20 mouse cellular contexts compared by ENCODE assay signal in genomic region chr16:21151564-21152361, GRCm38 (mm10). TPM values are rescaled to one million over a fixed set of nuclear protein-coding genes. Genes with fewer than 3 reads are reported as not detected.
DNase-seq lines count a peak whose midpoint lies in the region; ATAC-seq and TF ChIP-seq lines count a peak whose summit lies in the region.
"Had no signal": no experiment of that assay in that cellular context is flagged by ENCODE, and none has a peak within 500 bp of the region (broad histone marks: within the 10 kb centered on the region; RNA-seq: fewer than 3 reads in every experiment).

No protein-coding gene starts in this region.

- TF ChIP-seq CTCF in layer of hippocampus, adult 2 months (conservative IDR thresholded peaks at IDR 0.05), result no peak
- TF ChIP-seq CTCF in brain, embryonic 14.5 days (IDR thresholded peaks at IDR 0.05; ENCODE audit: borderline replicate concordance, extremely low read depth, insufficient read depth, insufficient read length), result no peak

- 45% methylated on average over 4 of the region's 4 CpGs for WGBS in heart, embryonic 16.5 days

- no peak for TF ChIP-seq POLR2A in brain, embryonic 14.5 days (IDR thresholded peaks at IDR 0.05; ENCODE audit: borderline replicate concordance, extremely low read depth, insufficient read depth, insufficient read length, poor library complexity, severe bottlenecking)

- no peak overlapping the region for H3K4me2 ChIP-seq in heart, embryonic 16.5 days (ENCODE audit: low read depth, low read length)
- H3K4me2 ChIP-seq: heart, embryonic 11.5 days; hindbrain, embryonic 15.5 days; liver, embryonic 11.5 days had no signal

- DNase-seq in heart, adult 8-10 months (ENCODE audit: low spot score), result no peak
- DNase-seq in layer of hippocampus, adult 11-12 months (ENCODE audit: low spot score), result peak; percentile 3
- DNase-seq in layer of hippocampus, adult 2 months (ENCODE audit: low spot score in 2 of 2), result no peak
- DNase-seq in brain, embryonic 14.5 days (ENCODE audit: low read depth), result peak; percentile 26
- peak; percentile 8 for DNase-seq in lung, postnatal 36 days
- DNase-seq in embryo, embryonic 9.5 days (ENCODE audit: extremely low spot score), result no peak
- DNase-seq in gastrocnemius, postnatal 4 days (ENCODE audit: low spot score in 2 of 2), result no peak
- DNase-seq: cerebellum, adult 8-10 months; right cerebral cortex, postnatal 14 days; thymus, postnatal 14 days had no signal

- no peak overlapping the region for H3K9ac ChIP-seq in heart, embryonic 16.5 days (ENCODE audit: low read length)
- H3K9ac ChIP-seq: hindbrain, embryonic 15.5 days had no signal

- H3K9me3 ChIP-seq in heart, embryonic 16.5 days (replicated peaks; ENCODE audit: control insufficient read depth, low read length), result no peaks in the 10 kb centered on the region
- H3K9me3 ChIP-seq: hindbrain, embryonic 15.5 days had no signal

- ATAC-seq in heart, embryonic 16.5 days (replicated peaks; ENCODE audit: extremely low read depth, insufficient read depth, low FRiP score), result 0 out of 2 replicates have a peak, but pooled peaks have one; percentile 10
- ATAC-seq: activated CD4-positive, CD25-positive, alpha-beta regulatory T cell, adult 4 months had no signal

- H3K4me1 ChIP-seq in heart, embryonic 16.5 days (ENCODE audit: control insufficient read depth, insufficient read depth, low read length), result no peaks in the 10 kb centered on the region
- H3K4me1 ChIP-seq: hindbrain, embryonic 15.5 days had no signal

- no peak overlapping the region for H3K27ac ChIP-seq in heart, embryonic 16.5 days (ENCODE audit: low read length)
- no peak overlapping the region for H3K27ac ChIP-seq in layer of hippocampus, adult 2 months
- H3K27ac ChIP-seq: hindbrain, embryonic 15.5 days had no signal

- no peak overlapping the region for H3K4me3 ChIP-seq in heart, embryonic 16.5 days (ENCODE audit: low read length)
- H3K4me3 ChIP-seq in layer of hippocampus, adult 2 months, result no peak overlapping the region
- H3K4me3 ChIP-seq: hindbrain, embryonic 15.5 days; myocyte had no signal

- no peaks in the 10 kb centered on the region for H3K27me3 ChIP-seq in heart, embryonic 16.5 days (ENCODE audit: control insufficient read depth, insufficient read depth, low read length)
- H3K27me3 ChIP-seq: hindbrain, embryonic 15.5 days had no signal

- H3K36me3 ChIP-seq in heart, embryonic 16.5 days (ENCODE audit: control insufficient read depth, insufficient read depth), result no peaks in the 10 kb centered on the region
- H3K36me3 ChIP-seq: hindbrain, embryonic 15.5 days had no signal

RNA-seq across cellular contexts. Expression of gene Teddm3, which starts 2.0 kb away (rescaled TPM):
- not detected in 2 replicates for polyA plus RNA-seq in heart, embryonic 16.5 days (2015; fragmentation: Nextera tagmentation; extraction: Ambion mirVana)
- total RNA-seq in heart, adult 8-10 months (2022), result not detected
- total RNA-seq in layer of hippocampus, adult 2 months (2021), result under 1 TPM; 0.64 to 0.98 TPM
- polyA plus RNA-seq in brain, embryonic 14.5 days (2012; rRNA removed), result 0.05 TPM in 1 of 2 replicates, not detected in the other
- not detected for total RNA-seq in gastrocnemius, postnatal 4 days (2021)
- total RNA-seq: gastrocnemius, adult 18-20 months; MEL had no signal
- polyA plus RNA-seq: C2C12; forebrain, embryonic 11.5 days; heart, embryonic 11.5 days; liver, embryonic 11.5 days had no signal

RNA-seq across cellular contexts. Expression of gene Ephb3, which starts 52.8 kb away (rescaled TPM):
- 9.5 and 14.4 TPM in 2 replicates for polyA plus RNA-seq in heart, embryonic 16.5 days (2015; fragmentation: Nextera tagmentation; extraction: Ambion mirVana)
- total RNA-seq in heart, adult 8-10 months (2022), result 10 to 100 TPM in 2 of 4 experiments, 1 to 10 TPM in 2; 7.1 to 10.0 (median 8.8) TPM
- 10 to 100 TPM; 18.6 to 19.3 TPM for total RNA-seq in layer of hippocampus, adult 2 months (2021)
- polyA plus RNA-seq in brain, embryonic 14.5 days (2012; rRNA removed), result 21.7 and 24.8 TPM in 2 replicates
- total RNA-seq in gastrocnemius, postnatal 4 days (2021), result 10 to 100 TPM; 22.4 to 23.4 TPM
- polyA plus RNA-seq: activated CD4-positive, CD25-positive, alpha-beta regulatory T cell, adult 4 months had no signal

Comparison
In these comparisons a context has a peak if more than half of its experiments do, and no peak if none do; other contexts are left out.
1. DNase-seq: peak in layer of hippocampus, adult 11-12 months (single experiment), brain, embryonic 14.5 days (single experiment) and lung, postnatal 36 days (single experiment); none in heart, adult 8-10 months (single experiment), layer of hippocampus, adult 2 months (0 of 2), embryo, embryonic 9.5 days (single experiment) and gastrocnemius, postnatal 4 days (0 of 2).